Mouse (Mus musculus): Measurements from ENCODE around the gene Olfr228. TPM values are rescaled to one million over a fixed set of nuclear protein-coding genes. Genes with fewer than 3 reads are reported as not detected.
"Not testable (repeated sequence)": the region's sequence is repeated elsewhere in the genome, so short reads cannot be mapped to it uniquely, and the experiment has no call there.

Olfr228 gene
- total RNA-seq (2021), result not detected

DNA sequence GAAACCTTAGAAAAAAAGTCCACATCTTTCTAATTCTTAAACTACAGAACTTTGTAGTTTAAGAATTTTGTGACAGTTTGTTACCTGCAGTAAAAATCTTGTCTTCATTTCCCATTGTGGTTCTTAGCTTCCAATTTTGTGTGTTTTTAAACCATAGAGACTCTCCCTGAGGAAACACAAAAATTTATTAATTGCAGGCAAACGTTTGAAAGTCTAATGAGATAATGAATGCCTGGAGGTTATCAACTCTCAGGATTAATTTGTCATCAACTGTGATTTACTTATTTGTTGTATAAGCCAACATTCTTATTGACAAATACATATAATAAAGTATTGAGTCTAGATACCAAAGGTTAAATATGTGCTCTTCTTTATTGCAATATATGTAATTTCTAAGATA, at the start of gene Olfr228:
Gene Olfr228 (minus strand): TSS at position 101 of the 400 bp plus-strand sequence.
- no peak for DNase-seq (ENCODE audit: low spot score)
- intact Hi-C loops (cut with DNase I), result no loop called here

DNA sequence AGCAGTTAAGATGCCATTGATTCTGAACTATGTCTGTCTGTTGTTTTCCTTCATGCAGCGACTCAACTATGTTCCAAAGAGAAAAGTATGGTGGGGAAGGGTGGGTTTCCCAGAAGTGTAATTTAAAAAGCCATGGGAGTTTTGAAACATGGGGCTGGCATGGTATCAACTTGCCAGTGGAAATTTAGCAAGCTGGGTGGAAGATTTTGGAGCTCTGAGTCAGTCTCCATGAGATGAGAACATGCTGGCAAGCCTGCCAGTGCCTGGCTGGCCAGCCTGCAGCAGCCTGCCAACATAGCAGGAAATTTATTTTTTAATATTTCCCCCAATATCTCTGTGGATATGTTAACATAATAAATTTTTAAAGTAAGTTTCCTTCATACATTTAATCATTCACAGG, 43.8 kb upstream of the Olfr228 start:
- intact Hi-C loops (cut with DNase I), result no loop called here

GRCm38 (mm10) chr2:86508161-86508560, 21.0 kb upstream of the Olfr228 start, which contains the start of gene Olfr1076:
Gene Olfr1076, plus strand, starts transcription at chr2:86508461.
- no peak for DNase-seq (ENCODE audit: low spot score)
- intact Hi-C loops (cut with DNase I), result no loop called here

More for the DNA sequence above, 43.8 kb upstream of the Olfr228 start:
- DNase-seq (ENCODE audit: low spot score), result no peak

- no peak for DNase-seq (ENCODE audit: low spot score)
- intact Hi-C loops (cut with DNase I), result loop anchor here (1.0 to 10.0 kb wide), 2 partner anchors 739 to 1340 kb away; no protein-coding TSS in a partner anchor
Measured at GRCm38 (mm10) chr2:86464442-86465109, 22.6 kb downstream of the Olfr228 start.

DNA sequence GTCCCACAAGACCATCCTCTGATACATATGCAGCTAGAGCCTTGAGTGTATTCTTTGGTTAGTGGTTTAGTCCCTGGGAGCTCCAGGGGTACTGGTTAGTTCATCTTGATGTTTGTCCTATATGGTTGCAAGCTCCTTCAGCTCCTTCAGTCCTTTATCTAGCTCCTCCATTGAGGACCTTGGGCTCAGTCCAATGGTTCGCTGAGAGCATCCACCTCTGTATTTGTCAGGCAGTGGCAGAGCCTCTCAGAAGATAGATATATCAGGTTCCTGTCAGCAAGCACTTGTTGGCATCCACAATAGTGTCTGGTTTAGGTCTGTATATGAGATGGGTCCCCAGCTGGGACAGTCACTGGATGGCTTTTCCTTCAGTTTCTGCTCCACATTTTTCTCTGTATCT, 26.8 kb downstream of the Olfr228 start:
- intact Hi-C loops (cut with DNase I), result loop anchor here (10.0 kb wide), 1 partner anchor 1336 kb away; no protein-coding TSS in a partner anchor
- no peak for DNase-seq (ENCODE audit: low spot score)

DNA sequence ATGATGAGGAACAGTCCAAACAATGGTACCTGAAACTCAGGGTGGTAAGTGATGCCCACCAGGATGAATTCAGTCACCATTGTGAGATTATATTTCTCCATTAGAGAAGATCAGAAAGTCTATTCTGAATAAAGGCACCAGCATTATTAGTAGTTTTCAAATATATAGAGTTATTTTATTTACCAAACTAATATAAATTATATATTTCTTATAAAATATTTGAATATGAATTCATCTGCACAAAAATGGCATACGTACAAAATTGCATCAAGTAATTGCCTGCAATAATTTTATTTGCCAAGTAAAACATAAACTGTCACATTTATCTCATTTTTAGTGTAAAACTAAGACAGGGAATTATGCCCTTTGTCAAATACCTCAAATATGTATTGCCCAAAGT, 31.0 kb downstream of the Olfr228 start, which contains the start of gene Olfr1066:
Gene Olfr1066 (minus strand): TSS at position 101 of the 400 bp plus-strand sequence.
- no peak for DNase-seq (ENCODE audit: low spot score)

DNA sequence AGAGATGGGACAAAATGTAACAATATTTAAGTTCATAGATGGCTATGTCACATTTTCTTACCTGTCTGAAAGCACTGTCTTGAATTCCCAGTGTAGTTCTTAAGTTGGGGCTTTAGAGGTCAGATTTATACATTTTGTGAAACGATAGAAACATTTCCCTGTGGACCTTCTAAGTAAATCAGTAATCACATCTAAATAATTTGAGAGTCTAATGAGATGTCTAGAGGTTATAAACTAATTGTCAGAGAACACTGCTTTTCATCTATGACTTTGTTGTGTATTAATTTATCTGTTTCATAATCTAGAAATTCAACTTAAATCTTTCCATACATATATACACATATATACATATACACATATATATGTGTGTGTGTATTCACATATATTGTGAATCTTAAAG, 36.7 kb downstream of the Olfr228 start, which contains the start of gene Olfr1065:
Gene Olfr1065 (minus strand): TSS at position 101 of the 400 bp plus-strand sequence.
- intact Hi-C loops (cut with DNase I); DNase-seq (ENCODE audit: low spot score): not testable (repeated sequence)

More for the DNA sequence above, 31.0 kb downstream of the Olfr228 start, which contains the start of gene Olfr1066:
- intact Hi-C loops (cut with DNase I), result no loop called here

- DNase-seq (ENCODE audit: low spot score); intact Hi-C loops (cut with DNase I): not testable (repeated sequence)
Measured at GRCm38 (mm10) chr2:86442101-86442500, 45.1 kb downstream of the Olfr228 start.

Other genes with a start within 250 kb of the Olfr228 start
- not detected for gene Olfr1048, start 247.1 kb downstream of the Olfr228 start, total RNA-seq (2021)
- gene Olfr1049, start 229.1 kb downstream of the Olfr228 start, total RNA-seq (2021), result not detected
- not detected for gene Olfr1051, start 208.3 kb downstream of the Olfr228 start, total RNA-seq (2021)
- gene Olfr1052, start 194.9 kb downstream of the Olfr228 start, total RNA-seq (2021), result not detected
- not detected for gene Olfr1053, start 172.1 kb downstream of the Olfr228 start, total RNA-seq (2021)
- gene Olfr1054, start 152.0 kb downstream of the Olfr228 start, total RNA-seq (2021), result not detected
- not detected for gene Olfr1055, start 137.1 kb downstream of the Olfr228 start, total RNA-seq (2021)
- not detected for gene Olfr1056, start 124.9 kb downstream of the Olfr228 start, total RNA-seq (2021)
- not detected for gene Olfr1057, start 109.0 kb downstream of the Olfr228 start, total RNA-seq (2021)
- not detected for gene Olfr1058, start 98.8 kb downstream of the Olfr228 start, total RNA-seq (2021)
- not detected for gene Olfr1061, start 73.3 kb downstream of the Olfr228 start, total RNA-seq (2021)
- not detected for gene Olfr1062, start 60.6 kb downstream of the Olfr228 start, total RNA-seq (2021)
- gene Olfr1065, start 36.8 kb downstream of the Olfr228 start, total RNA-seq (2021), result not detected
- gene Olfr1066, start 31.1 kb downstream of the Olfr228 start, total RNA-seq (2021), result not detected
- not detected for gene Olfr1076, start 21.1 kb upstream of the Olfr228 start, total RNA-seq (2021)
- gene Olfr1079, start 55.1 kb upstream of the Olfr228 start, total RNA-seq (2021), result not detected
- gene Olfr1080, start 70.8 kb upstream of the Olfr228 start, total RNA-seq (2021), result not detected
- gene Olfr1082, start 111.6 kb upstream of the Olfr228 start, total RNA-seq (2021), result not detected
- not detected for gene Olfr1084, start 152.3 kb upstream of the Olfr228 start, total RNA-seq (2021)
- not detected for gene Olfr1085, start 174.6 kb upstream of the Olfr228 start, total RNA-seq (2021)
- gene Olfr1086, start 192.7 kb upstream of the Olfr228 start, total RNA-seq (2021), result not detected
- not detected for gene Olfr1087, start 211.0 kb upstream of the Olfr228 start, total RNA-seq (2021)
- not detected for gene Olfr1089, start 246.3 kb upstream of the Olfr228 start, total RNA-seq (2021)